ENCODE assay signal across 8 mouse cellular contexts in genomic region chr11:30676086-30676485, GRCm38 (mm10). TPM values are rescaled to one million over a fixed set of nuclear protein-coding genes. Genes with fewer than 3 reads are reported as not detected.
DNase-seq lines count a peak whose midpoint lies in the region; ATAC-seq lines count a peak whose summit lies in the region.

No protein-coding gene starts in this region.

- H3K4me1 ChIP-seq in heart, embryonic 12.5 days (replicated peaks) = no peaks in the 10 kb centered on the region
- H3K4me1 ChIP-seq in embryonic facial prominence, embryonic 14.5 days (ENCODE audit: control insufficient read depth, insufficient read depth, low read length) = no peaks in the 10 kb centered on the region

- H3K9ac ChIP-seq in heart, embryonic 12.5 days = no peak overlapping the region
- H3K9ac ChIP-seq in embryonic facial prominence, embryonic 14.5 days (ENCODE audit: low read depth, low read length) = no peak overlapping the region

- no peaks in the 10 kb centered on the region for H3K36me3 ChIP-seq in heart, embryonic 12.5 days
- no peaks in the 10 kb centered on the region for H3K36me3 ChIP-seq in embryonic facial prominence, embryonic 14.5 days (ENCODE audit: control insufficient read depth, insufficient read depth, low read length)

- peak; percentile 61 to 67 for DNase-seq in heart, adult 18-20 months
- DNase-seq in 3134 (ENCODE audit: extremely low read depth, insufficient read length, low spot score) (peak; percentile 52), ZHBTc4 (ENCODE audit: low read depth, low spot score) (peak; percentile 65)
- peak; percentile 62 for DNase-seq in embryonic facial prominence, embryonic 14.5 days (ENCODE audit: low spot score)
- DNase-seq in layer of hippocampus, adult 9-10 months (ENCODE audit: low spot score) = peak; percentile 57
- DNase-seq in retina, postnatal 7 days (ENCODE audit: low read depth, low spot score) = peak; percentile 34

- ATAC-seq in heart, embryonic 12.5 days (ENCODE audit: insufficient number of reproducible peaks, low FRiP score) = no peak
- peak; percentile 60; the same call in 1 of the 2 replicates for ATAC-seq in embryonic facial prominence, embryonic 14.5 days (ENCODE audit: low read depth)
- ATAC-seq in erythroid progenitor cell, adult 5-6 weeks (replicated peaks; ENCODE audit: low FRiP score, poor library complexity, severe bottlenecking) = no peak

- no peaks in the 10 kb centered on the region for H3K9me3 ChIP-seq in heart, embryonic 12.5 days (replicated peaks)
- H3K9me3 ChIP-seq in embryonic facial prominence, embryonic 14.5 days (ENCODE audit: control insufficient read depth, low read length) = no peaks in the 10 kb centered on the region

- 81% methylated on average over 1 of the region's 1 CpGs for WGBS in heart, embryonic 12.5 days
- 82% methylated on average over 1 of the region's 1 CpGs for WGBS in embryonic facial prominence, embryonic 14.5 days

- H3K4me3 ChIP-seq in heart, embryonic 12.5 days = no peak overlapping the region
- no peak overlapping the region for H3K4me3 ChIP-seq in embryonic facial prominence, embryonic 14.5 days (ENCODE audit: low read depth, low read length)

- H3K27me3 ChIP-seq in heart, embryonic 12.5 days (replicated peaks) = no peaks in the 10 kb centered on the region
- no peaks in the 10 kb centered on the region for H3K27me3 ChIP-seq in embryonic facial prominence, embryonic 14.5 days (replicated peaks; ENCODE audit: control insufficient read depth, insufficient read depth, low read length)

- no peak overlapping the region for H3K27ac ChIP-seq in heart, embryonic 12.5 days (ENCODE audit: poor library complexity, severe bottlenecking)
- H3K27ac ChIP-seq in embryonic facial prominence, embryonic 14.5 days (replicated peaks; ENCODE audit: low read depth, low read length) = no peak overlapping the region

- H3K4me2 ChIP-seq in heart, embryonic 12.5 days = no peak overlapping the region
- H3K4me2 ChIP-seq in embryonic facial prominence, embryonic 14.5 days (ENCODE audit: low read depth, low read length) = no peak overlapping the region

RNA-seq across cellular contexts. Expression of gene Acyp2, which starts 26.7 kb away (rescaled TPM):
- total RNA-seq in heart, adult 18-20 months (2021) = 10 to 100 TPM; 88.1 to 90.2 TPM
- polyA plus RNA-seq in heart, embryonic 12.5 days (2016; fragmentation: Nextera tagmentation; extraction: Ambion mirVana) = 27.7 and 28.6 TPM in 2 replicates
- 13.4 and 16.7 TPM in 2 replicates for polyA plus RNA-seq in embryonic facial prominence, embryonic 14.5 days (2014; fragmentation: Nextera tagmentation; extraction: Ambion mirVana)
- 1.4 and 4.2 TPM in 2 replicates for total RNA-seq in erythroid progenitor cell, adult 5-6 weeks (2015; ENCODE audit: low replicate concordance)
- 1.2 and 3.6 TPM in 2 replicates for total RNA-seq in erythroid progenitor cell, adult 5-6 weeks (2017; ENCODE audit: low replicate concordance)

Comparison
In these comparisons a context has a peak if more than half of its experiments do, and no peak if none do; other contexts are left out.
1. RNA of gene Acyp2, which starts 26.7 kb away (total RNA-seq): 88.1 to 90.2 TPM in heart, adult 18-20 months; 1.2 to 4.2 TPM in erythroid progenitor cell, adult 5-6 weeks; every median in the first group is over 10 times any median in the second.
2. Peak in every context shown above with its lines, with median percentiles within 50 percentile points of each other: DNase-seq.